Mouse (Mus musculus) limb, embryonic 11.5 days (tissue): ENCODE measurements around the gene Rnaseh2a. TPM values are rescaled to one million over a fixed set of nuclear protein-coding genes. Genes with fewer than 3 reads are reported as not detected.

Source experiments
- ATAC-seq: fragments of 200-750 bp; cut with Nextera tagmentation; 2 replicates; pipeline ENCODE4 v1.8.0; 2017; ENCODE audit warnings: low read depth; ENCODE audit not compliant: insufficient number of reproducible peaks, low FRiP score, low TSS enrichment
- DNase-seq: peaks from one replicate; pipeline ENCODE4 v3.0.0-alpha.2; 2015; ENCODE audit warnings: low spot score
- H3K27ac ChIP-seq: fragments of 300-500 bp; sonication (generic); replicated peaks from 2 replicates; pipeline ENCODE4 v1.5.1; 2014; ENCODE audit warnings: low read depth, mild to moderate bottlenecking, low read length
- H3K27me3 ChIP-seq: fragments of 300-500 bp; sonication (generic); 2 replicates; pipeline ENCODE4 v1.6.1; 2014; ENCODE audit warnings: mild to moderate bottlenecking, low read length, mixed read lengths; ENCODE audit not compliant: control insufficient read depth, insufficient read depth
- H3K36me3 ChIP-seq: fragments of 300-500 bp; sonication (generic); 2 replicates; pipeline ENCODE4 v1.6.1; 2014; ENCODE audit warnings: mild to moderate bottlenecking, low read length, moderate library complexity, mixed read lengths; ENCODE audit not compliant: control insufficient read depth, insufficient read depth
- H3K4me1 ChIP-seq: fragments of 300-500 bp; sonication (generic); 2 replicates; pipeline ENCODE4 v1.6.1; 2014; ENCODE audit warnings: low read length, mixed read lengths; ENCODE audit not compliant: control insufficient read depth, insufficient read depth
- H3K4me2 ChIP-seq: fragments of 300-500 bp; sonication (generic); 2 replicates; pipeline ENCODE4 v1.6.1; 2014; ENCODE audit warnings: low read depth, mild to moderate bottlenecking, moderate library complexity; ENCODE audit not compliant: severe bottlenecking
- H3K4me3 ChIP-seq: fragments of 300-500 bp; sonication (generic); 2 replicates; pipeline ENCODE4 v1.5.1; 2014; ENCODE audit warnings: low read depth, low read length
- H3K9ac ChIP-seq: fragments of 300-500 bp; sonication (generic); 2 replicates; pipeline ENCODE4 v1.6.1; 2014; ENCODE audit warnings: mild to moderate bottlenecking, low read length
- H3K9me3 ChIP-seq: fragments of 300-500 bp; sonication (generic); 2 replicates; pipeline ENCODE4 v1.6.1; 2016; ENCODE audit warnings: low read length; ENCODE audit not compliant: control insufficient read depth
- WGBS: fragments of 180-500 bp; shearing (Covaris S2); extraction: QIAGEN DNeasy Blood & Tissue Kit; methylation state at CpG from one replicate; pipeline ENCODE4 v1.1.7; 2014; 5-methylcytosine and 5-hydroxymethylcytosine counted together
- polyA plus RNA-seq: library from polyadenylated mRNA; unstranded; fragments of >200 nt; fragmentation: Nextera tagmentation; extraction: Ambion mirVana; gene quantifications from 2 replicates; pipeline ENCODE4 v1.2.1, GENCODE M21; 2014

Gene Rnaseh2a
- polyA plus RNA-seq, 1 experiment from 2014 or later, result 133 TPM

DNA sequence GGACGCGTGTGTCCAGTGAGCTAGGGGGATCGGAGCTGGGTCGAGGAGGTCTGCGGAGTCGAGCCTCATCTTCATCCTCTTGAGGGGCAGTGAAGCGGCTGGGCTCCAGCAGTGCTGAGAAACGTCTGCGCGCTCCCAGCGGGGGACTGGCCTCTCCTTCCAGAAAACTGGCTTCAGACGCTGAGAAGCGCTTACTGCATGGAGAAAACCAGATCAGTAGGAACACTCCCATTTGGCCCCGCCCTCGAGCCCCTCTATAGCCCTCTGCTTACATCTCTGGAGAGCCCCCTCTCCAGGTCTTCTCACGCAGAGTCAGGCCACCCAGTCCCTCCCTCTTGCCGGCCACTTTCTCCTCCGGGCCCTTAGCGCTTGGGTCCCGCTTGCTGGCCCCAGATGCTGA is 51.8 kb downstream of the Rnaseh2a start:
- Histone ChIP-seq H3K4me3 (no peak overlapping the region), H3K9ac (no peak overlapping the region), H3K27me3 (peaks cover 25% of the 10 kb centered on the region), H3K36me3 (no peaks in the 10 kb centered on the region), H3K4me2 (no peak overlapping the region), H3K27ac (no peak overlapping the region), H3K4me1 (peaks cover 2% of the 10 kb centered on the region), H3K9me3 (no peaks in the 10 kb centered on the region)
- 28% methylated on average over 20 of the region's 20 CpGs for WGBS
- no peak for ATAC-seq
- no peak for DNase-seq

DNA sequence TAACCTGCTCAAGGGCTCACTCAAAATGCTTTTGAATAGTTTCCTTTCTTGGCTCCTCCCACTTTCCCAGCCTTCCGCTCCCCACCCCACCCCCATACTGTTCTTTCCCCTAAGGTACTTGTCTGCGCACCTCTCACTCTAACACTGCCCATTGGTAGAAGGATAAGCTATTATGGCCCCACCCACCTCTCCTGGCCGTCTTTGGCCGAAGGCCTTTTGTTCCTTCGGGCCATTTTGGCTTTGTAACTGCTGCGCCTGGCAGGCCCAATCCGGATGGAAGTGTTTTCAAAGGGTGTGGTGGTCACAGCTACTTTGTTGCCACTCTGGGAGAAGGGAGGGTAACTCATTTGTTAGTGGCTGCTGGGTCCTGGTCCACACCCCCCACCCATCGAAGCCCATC is 54.3 kb downstream of the Rnaseh2a start:
- 88% methylated on average over 8 of the region's 8 CpGs for WGBS
- H3K27me3 ChIP-seq, result peaks cover 47% of the 10 kb centered on the region
- peaks cover 5% of the 10 kb centered on the region for H3K4me1 ChIP-seq
- H3K27ac ChIP-seq, result no peak overlapping the region
- no peak overlapping the region for H3K9ac ChIP-seq
- H3K9me3 ChIP-seq, result no peaks in the 10 kb centered on the region
- ATAC-seq (no peak), DNase-seq (no peak)
- H3K36me3 ChIP-seq, result no peaks in the 10 kb centered on the region
- H3K4me3 ChIP-seq, result no peak overlapping the region
- no peak overlapping the region for H3K4me2 ChIP-seq

DNA sequence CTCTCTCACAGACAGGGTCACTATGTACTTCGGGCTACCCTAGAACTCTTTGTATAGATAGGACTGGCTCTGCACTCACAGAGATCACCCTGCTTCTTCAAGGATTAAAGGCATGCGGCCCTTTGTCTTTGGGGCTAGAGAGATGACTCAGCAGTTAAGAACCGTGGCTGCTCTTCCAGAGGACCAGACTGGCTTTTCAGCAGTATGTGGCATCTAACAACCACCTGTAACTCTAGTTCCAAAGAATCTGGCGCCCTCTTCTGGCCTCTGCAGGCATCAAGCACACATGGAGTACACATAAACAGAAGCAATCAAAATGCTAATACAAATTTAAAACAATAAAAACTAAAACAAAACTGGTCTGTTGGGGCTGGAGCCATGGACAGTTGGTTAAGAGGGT is 55.6 kb downstream of the Rnaseh2a start:
- no peak for ATAC-seq
- peak; percentile 47 for DNase-seq

DNA sequence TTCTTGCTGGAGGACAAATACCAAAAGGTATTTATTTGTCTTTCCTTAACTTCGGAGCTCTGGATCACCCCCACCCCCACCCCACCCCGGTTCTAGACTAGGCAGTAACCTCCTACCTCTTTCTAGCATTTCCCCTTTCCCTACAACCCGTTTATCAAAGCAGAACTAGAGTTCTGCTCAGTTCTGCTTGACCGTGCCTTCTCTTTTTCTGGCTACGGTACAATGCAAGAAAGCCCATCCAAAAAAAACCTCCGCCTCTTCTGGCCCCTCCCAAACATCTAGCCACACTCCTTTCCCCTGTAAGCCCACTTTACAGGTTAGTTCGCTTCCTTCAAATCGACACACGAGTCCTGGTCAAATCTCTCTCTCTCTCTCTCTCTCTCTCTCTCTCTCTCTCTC is 56.1 kb downstream of the Rnaseh2a start:
- H3K9ac ChIP-seq, result peak overlapping the region; percentile 40; the same call in 1 of the 2 replicates
- peaks cover 52% of the 10 kb centered on the region for H3K27me3 ChIP-seq
- H3K4me3 ChIP-seq, result peak overlapping the region; percentile 35
- ATAC-seq (no peak), DNase-seq (no peak)
- no peaks in the 10 kb centered on the region for H3K9me3 ChIP-seq
- H3K4me2 ChIP-seq, result peak overlapping the region; percentile 84
- no peaks in the 10 kb centered on the region for H3K36me3 ChIP-seq
- no peak overlapping the region for H3K27ac ChIP-seq
- H3K4me1 ChIP-seq, result peaks cover 14% of the 10 kb centered on the region
- WGBS, result 10% methylated on average over 9 of the region's 9 CpGs

More for the DNA sequence above, 55.6 kb downstream of the Rnaseh2a start:
- Histone ChIP-seq H3K27ac (no peak overlapping the region), H3K4me2 (no peak overlapping the region), H3K27me3 (peaks cover 52% of the 10 kb centered on the region), H3K4me3 (no peak overlapping the region), H3K4me1 (peaks cover 11% of the 10 kb centered on the region), H3K36me3 (no peaks in the 10 kb centered on the region), H3K9me3 (no peaks in the 10 kb centered on the region), H3K9ac (no peak overlapping the region)
- WGBS, result 38% methylated on average over 4 of the region's 4 CpGs

DNA sequence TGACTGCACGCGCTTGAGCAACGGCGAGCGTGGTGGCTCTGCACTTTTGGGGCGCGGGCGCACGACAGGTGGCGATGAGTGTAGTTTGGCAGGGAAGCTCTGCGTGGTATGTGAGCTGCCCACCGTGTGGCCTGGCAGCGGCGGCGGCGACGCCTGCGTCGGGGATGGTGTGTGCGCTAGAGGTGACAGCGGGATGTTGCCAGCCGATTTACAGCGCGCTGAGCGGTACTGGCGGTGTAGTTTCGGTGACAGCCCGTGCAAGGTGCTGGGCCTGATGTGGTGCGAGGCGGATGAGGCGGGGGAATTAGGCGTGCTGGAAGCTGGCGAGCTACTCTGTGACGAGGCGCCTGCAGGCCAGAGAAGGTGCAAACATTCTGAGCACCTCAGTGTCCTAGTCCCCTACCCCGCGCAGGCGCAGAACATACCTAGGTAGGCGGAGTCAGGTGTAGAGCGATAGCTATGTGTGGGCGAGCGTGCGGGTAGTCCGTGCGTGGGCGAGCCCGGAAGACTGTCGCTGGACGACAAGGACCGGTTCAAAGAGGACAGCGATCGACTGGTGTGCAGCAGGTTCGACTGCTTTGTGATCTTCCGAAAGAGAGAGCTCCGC is 56.6 kb downstream of the Rnaseh2a start:
- Histone ChIP-seq H3K4me2 (peak overlapping the region; percentile 84), H3K27me3 (peaks cover 47% of the 10 kb centered on the region), H3K9ac (peak overlapping the region; percentile 40), H3K36me3 (no peaks in the 10 kb centered on the region), H3K4me3 (peak overlapping the region; percentile 35), H3K4me1 (peaks cover 14% of the 10 kb centered on the region), H3K27ac (no peak overlapping the region), H3K9me3 (no peaks in the 10 kb centered on the region)
- DNase-seq (peak; percentile 77), ATAC-seq (no peak)
- 2% methylated on average over 55 of the region's 55 CpGs for whole genome bisulfite sequencing

DNA sequence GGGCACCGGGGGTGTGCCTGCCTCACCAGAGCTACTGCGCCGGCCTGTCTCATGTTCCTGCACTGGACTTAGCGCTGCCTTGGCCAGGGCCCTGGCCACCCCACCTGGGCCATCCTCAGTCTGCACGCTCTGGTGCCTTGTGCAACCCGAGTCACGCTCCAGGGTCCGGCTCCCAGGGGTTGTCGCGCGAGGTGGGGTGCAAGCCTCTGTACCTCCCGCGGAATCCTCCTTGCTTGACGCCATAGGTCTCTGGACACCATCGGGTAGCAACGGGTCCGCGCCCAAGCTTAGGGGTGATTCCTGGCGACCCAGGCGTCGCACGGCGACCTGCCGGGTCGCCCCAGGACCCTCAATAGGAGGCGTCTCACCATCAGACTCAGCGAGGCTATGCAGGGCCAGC is 57.2 kb downstream of the Rnaseh2a start:
- Histone ChIP-seq H3K4me1 (peaks cover 14% of the 10 kb centered on the region), H3K27me3 (peaks cover 42% of the 10 kb centered on the region), H3K4me2 (peak overlapping the region; percentile 84), H3K27ac (no peak overlapping the region), H3K4me3 (peak overlapping the region; percentile 35), H3K36me3 (no peaks in the 10 kb centered on the region), H3K9me3 (no peaks in the 10 kb centered on the region), H3K9ac (peak overlapping the region; percentile 40; the same call in 1 of the 2 replicates)
- no peak for ATAC-seq
- 22% methylated on average over 26 of the region's 27 CpGs for WGBS
- DNase-seq, result no peak

DNA sequence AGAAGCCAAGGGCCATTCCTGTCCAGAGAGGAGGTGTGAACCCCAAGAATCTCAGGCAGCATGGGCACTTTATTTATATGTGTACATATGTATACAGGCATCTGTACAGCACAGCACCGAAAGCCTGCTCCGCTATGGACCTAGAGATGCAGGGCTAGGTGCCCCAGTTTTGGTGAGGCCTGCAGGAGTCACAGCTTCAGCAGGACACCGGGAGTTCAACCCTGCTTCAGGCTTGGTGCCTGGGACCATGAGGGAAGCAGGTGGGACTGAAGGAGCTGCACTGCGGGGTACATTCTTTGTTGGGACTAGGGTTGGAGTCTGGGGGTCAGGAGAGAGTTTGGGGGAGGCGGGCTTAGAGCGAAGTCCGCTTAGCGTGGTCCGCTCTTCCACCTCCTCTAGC is 57.7 kb downstream of the Rnaseh2a start:
- H3K4me3 ChIP-seq, result no peak overlapping the region
- no peaks in the 10 kb centered on the region for H3K9me3 ChIP-seq
- no peaks in the 10 kb centered on the region for H3K36me3 ChIP-seq
- ATAC-seq (no peak), DNase-seq (no peak)
- H3K27me3 ChIP-seq, result peaks cover 40% of the 10 kb centered on the region
- 80% methylated on average over 9 of the region's 9 CpGs for WGBS
- no peak overlapping the region for H3K27ac ChIP-seq
- H3K9ac ChIP-seq, result no peak overlapping the region
- H3K4me2 ChIP-seq, result no peak overlapping the region
- H3K4me1 ChIP-seq, result peaks cover 14% of the 10 kb centered on the region

DNA sequence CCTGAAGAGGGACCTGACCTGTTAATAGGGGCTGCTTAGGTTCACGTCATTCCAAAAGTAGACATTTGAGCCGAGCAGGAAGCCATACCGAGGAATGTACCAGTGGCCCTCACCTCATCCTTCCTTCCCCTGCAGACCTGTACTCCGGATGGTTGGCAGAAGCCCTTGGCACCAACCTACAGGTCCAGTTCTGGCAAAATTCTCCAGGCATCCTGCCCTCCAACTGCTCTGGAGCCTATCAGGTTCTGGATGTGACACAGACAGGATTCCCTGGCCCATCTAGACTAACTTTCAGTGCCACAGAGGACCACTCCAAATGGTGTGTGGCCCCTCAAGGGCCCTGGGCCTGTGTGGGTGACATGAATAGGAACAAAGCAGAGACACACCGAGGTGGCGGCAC is 59.0 kb downstream of the Rnaseh2a start:
- peaks cover 40% of the 10 kb centered on the region for H3K27me3 ChIP-seq
- H3K4me3 ChIP-seq, result no peak overlapping the region
- no peaks in the 10 kb centered on the region for H3K36me3 ChIP-seq
- peaks cover 14% of the 10 kb centered on the region for H3K4me1 ChIP-seq
- H3K27ac ChIP-seq, result no peak overlapping the region
- H3K4me2 ChIP-seq, result no peak overlapping the region
- WGBS, result 87% methylated on average over 6 of the region's 6 CpGs
- H3K9ac ChIP-seq, result no peak overlapping the region
- no peak for DNase-seq
- no peak for ATAC-seq
- H3K9me3 ChIP-seq, result no peaks in the 10 kb centered on the region

DNA sequence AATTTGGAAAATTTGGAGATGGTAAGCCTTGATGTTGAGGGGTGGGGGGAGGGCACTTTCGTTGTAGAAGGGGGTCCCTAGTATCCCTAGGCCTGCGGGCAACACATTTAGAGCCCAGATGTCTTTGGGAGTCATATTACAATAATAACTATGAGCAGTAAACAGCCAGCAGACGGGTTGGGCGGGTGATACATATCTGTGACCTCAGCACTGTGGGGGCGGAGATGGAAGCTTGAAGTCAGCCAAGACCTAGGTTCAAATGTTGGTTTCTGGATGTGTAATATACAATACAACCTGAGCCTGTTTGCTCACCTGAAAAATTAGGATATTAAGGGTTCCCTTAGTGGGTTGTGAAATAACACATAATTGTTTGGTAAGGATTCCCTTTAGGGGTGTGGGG is 59.6 kb downstream of the Rnaseh2a start:
- H3K4me2 ChIP-seq, result no peak overlapping the region
- H3K4me3 ChIP-seq, result no peak overlapping the region
- H3K9ac ChIP-seq, result no peak overlapping the region
- ATAC-seq (no peak), DNase-seq (no peak)
- no peak overlapping the region for H3K27ac ChIP-seq
- 63% methylated on average over 5 of the region's 5 CpGs for WGBS
- H3K36me3 ChIP-seq, result no peaks in the 10 kb centered on the region
- H3K27me3 ChIP-seq, result peaks cover 40% of the 10 kb centered on the region
- H3K9me3 ChIP-seq, result no peaks in the 10 kb centered on the region
- H3K4me1 ChIP-seq, result peaks cover 14% of the 10 kb centered on the region
